Mouse (Mus musculus) heart, embryonic 11.5 days (tissue): Measurements from ENCODE around the gene Samd1. TPM values are rescaled to one million over a fixed set of nuclear protein-coding genes. Genes with fewer than 3 reads are reported as not detected.

ENCODE experiments used
- ATAC-seq: fragments of 200-750 bp; cut with Nextera tagmentation; replicated peaks from 2 replicates; pipeline ENCODE4 v1.8.0; 2017; ENCODE audit warnings: moderate library complexity; ENCODE audit not compliant: insufficient number of reproducible peaks, low FRiP score, low TSS enrichment
- H3K27ac ChIP-seq: fragments of 300-500 bp; sonication (generic); 2 replicates; pipeline ENCODE4 v1.5.1; 2014; ENCODE audit warnings: mild to moderate bottlenecking, low read depth, low read length
- H3K27me3 ChIP-seq: fragments of 300-500 bp; sonication (generic); 2 replicates; pipeline ENCODE4 v1.6.1; 2014; ENCODE audit warnings: mild to moderate bottlenecking, low read length, mixed read lengths; ENCODE audit not compliant: control insufficient read depth, insufficient read depth
- H3K36me3 ChIP-seq: fragments of 300-500 bp; sonication (generic); 2 replicates; pipeline ENCODE4 v1.6.1; 2014; ENCODE audit warnings: mild to moderate bottlenecking, low read length, moderate library complexity, mixed read lengths; ENCODE audit not compliant: control insufficient read depth, insufficient read depth
- H3K4me1 ChIP-seq: fragments of 300-500 bp; sonication (generic); 2 replicates; pipeline ENCODE4 v1.6.1; 2014; ENCODE audit warnings: low read length; ENCODE audit not compliant: control insufficient read depth, insufficient read depth
- H3K4me2 ChIP-seq: fragments of 300-500 bp; sonication (generic); 2 replicates; pipeline ENCODE4 v1.6.1; 2014; ENCODE audit warnings: mild to moderate bottlenecking, moderate library complexity
- H3K4me3 ChIP-seq: fragments of 300-500 bp; sonication (generic); 2 replicates; pipeline ENCODE4 v1.5.1; 2014; ENCODE audit warnings: low read depth, low read length
- H3K9ac ChIP-seq: fragments of 300-500 bp; sonication (generic); 2 replicates; pipeline ENCODE4 v1.6.1; 2014; ENCODE audit warnings: mild to moderate bottlenecking, low read depth, low read length, moderate library complexity
- H3K9me3 ChIP-seq: fragments of 300-500 bp; sonication (generic); replicated peaks from 2 replicates; pipeline ENCODE4 v1.6.1; 2016; ENCODE audit warnings: low read length; ENCODE audit not compliant: control insufficient read depth
- whole genome bisulfite sequencing: fragments of 180-500 bp; shearing (Covaris S2); extraction: QIAGEN DNeasy Blood & Tissue Kit; methylation state at CpG from one replicate; pipeline ENCODE4 v1.1.7; 2014; ENCODE audit not compliant: insufficient replicate concordance; 5-methylcytosine and 5-hydroxymethylcytosine counted together
- polyA plus RNA-seq: library from polyadenylated mRNA; unstranded; fragments of >200 nt; fragmentation: Nextera tagmentation; extraction: Ambion mirVana; gene quantifications from 2 replicates; pipeline ENCODE4 v1.2.1, GENCODE M21; 2014

Samd1 gene
- polyA plus RNA-seq, 1 experiment from 2014 or later = 10.1 TPM

- H3K9me3 ChIP-seq = no peaks in the 10 kb centered on the region
- no peak for ATAC-seq
- 73% methylated on average over 6 of the region's 6 CpGs for WGBS
- H3K4me2 ChIP-seq = peak overlapping the region; percentile 78
- H3K4me3 ChIP-seq = peak overlapping the region; percentile 98
- H3K36me3 ChIP-seq = peaks cover 16% of the 10 kb centered on the region
- no peaks in the 10 kb centered on the region for H3K27me3 ChIP-seq
- H3K4me1 ChIP-seq = peaks cover 18% of the 10 kb centered on the region
- H3K27ac ChIP-seq = no peak overlapping the region; the same call in 1 of the 2 replicates
- H3K9ac ChIP-seq = peak overlapping the region; percentile 75
Observed at GRCm38 (mm10) chr8:83971661-83972060, 25.8 kb upstream of the Samd1 start.

- peak; percentile 99 for ATAC-seq
- Histone ChIP-seq H3K4me2 (peak within 1 kb of the TSS; percentile 90), H3K27ac (peak within 1 kb of the TSS; percentile 68), H3K27me3 (no peaks in the 10 kb centered on the region), H3K9ac (peak within 1 kb of the TSS; percentile 88), H3K9me3 (no peaks in the 10 kb centered on the region), H3K36me3 (peaks cover 16% of the 10 kb centered on the region), H3K4me3 (peak within 1 kb of the TSS; percentile 98), H3K4me1 (peaks cover 26% of the 10 kb centered on the region)
- under 1% methylated on average over 86 of the region's 94 CpGs for whole genome bisulfite sequencing
Observed at GRCm38 (mm10) chr8:83972150-83973120, 25.0 kb upstream of the Samd1 start, which contains the start of gene Prkaca. Gene Prkaca, plus strand, starts transcription at chr8:83972993.

DNA sequence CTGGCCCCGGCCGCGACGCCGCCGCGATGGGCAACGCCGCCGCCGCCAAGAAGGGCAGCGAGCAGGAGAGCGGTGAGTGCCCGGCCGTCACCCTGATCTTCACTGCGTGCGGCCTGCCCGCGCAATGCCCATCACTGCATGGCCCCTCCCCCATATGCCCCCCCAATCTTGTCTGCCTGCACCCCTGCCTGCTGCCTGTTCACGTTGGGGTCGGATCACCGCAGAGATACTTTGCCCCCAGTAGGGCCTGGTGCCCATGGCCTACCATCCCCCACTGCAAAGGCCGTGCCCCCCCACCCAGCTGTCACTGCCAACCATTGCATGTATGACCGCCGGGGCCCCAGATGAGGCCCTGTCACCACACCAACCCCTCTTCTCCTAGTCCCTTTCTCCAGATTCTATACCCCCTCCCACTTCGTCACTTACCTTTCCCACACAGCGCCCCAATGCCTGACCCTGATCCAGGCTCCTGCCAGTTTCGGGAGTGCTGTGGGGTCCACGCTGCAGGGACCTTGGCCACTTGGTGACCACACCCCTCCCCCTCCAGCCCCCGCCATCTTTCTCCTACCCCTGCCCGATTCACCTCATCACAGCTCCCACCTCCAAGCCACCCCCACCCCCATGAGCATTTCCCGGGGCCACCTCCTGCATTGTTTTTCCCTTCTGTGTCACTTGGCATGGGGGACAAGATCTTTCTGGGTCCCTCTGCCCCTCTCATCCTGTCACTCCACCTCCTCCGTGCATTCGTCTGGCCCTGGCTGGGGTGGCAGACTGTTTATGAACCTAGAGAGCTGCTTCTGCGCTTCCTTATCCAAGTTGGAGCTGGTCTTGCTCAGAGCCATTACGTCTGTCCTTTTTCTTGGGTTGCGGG is 24.1 kb upstream of the Samd1 start:
- WGBS = 4% methylated on average over 29 of the region's 37 CpGs
- Histone ChIP-seq H3K4me3 (peak overlapping the region; percentile 98), H3K4me2 (peak overlapping the region; percentile 90), H3K4me1 (peaks cover 34% of the 10 kb centered on the region), H3K9me3 (no peaks in the 10 kb centered on the region), H3K36me3 (peaks cover 12% of the 10 kb centered on the region), H3K27ac (peak overlapping the region; percentile 68), H3K27me3 (no peaks in the 10 kb centered on the region), H3K9ac (peak overlapping the region; percentile 88)
- ATAC-seq = peak; percentile 18; the same call in 1 of the 2 replicates

DNA sequence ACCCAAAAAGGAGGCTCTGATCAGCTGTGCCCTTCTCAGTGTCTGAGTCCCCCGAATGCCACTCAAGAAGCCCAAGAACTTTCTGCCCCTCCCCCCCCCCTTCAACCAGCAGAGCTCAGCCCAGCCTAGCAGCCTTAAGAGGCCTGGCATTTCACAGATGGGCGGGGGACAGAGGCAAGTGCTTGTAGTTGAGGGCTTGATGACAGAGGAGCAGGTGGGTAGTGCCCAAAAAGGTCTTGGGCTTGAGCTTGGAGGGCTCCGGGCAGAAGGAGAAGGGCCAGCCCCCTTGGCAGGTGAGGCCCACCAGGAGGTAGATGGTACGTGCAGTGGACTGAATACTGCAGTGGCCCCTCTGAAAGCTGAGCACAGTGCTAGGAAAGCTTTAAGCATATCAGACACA is 23.0 kb upstream of the Samd1 start:
- H3K9me3 ChIP-seq = no peaks in the 10 kb centered on the region
- H3K4me3 ChIP-seq = no peak overlapping the region; the same call in 1 of the 2 replicates
- 65% methylated on average over 4 of the region's 4 CpGs for WGBS
- H3K4me2 ChIP-seq = peak overlapping the region; percentile 90
- H3K36me3 ChIP-seq = peaks cover 6% of the 10 kb centered on the region
- 0 out of 2 replicates have a peak overlapping the region, but pooled peaks have one; percentile 16 for H3K9ac ChIP-seq
- ATAC-seq = no peak
- no peak overlapping the region for H3K27ac ChIP-seq
- H3K4me1 ChIP-seq = peaks cover 44% of the 10 kb centered on the region
- no peaks in the 10 kb centered on the region for H3K27me3 ChIP-seq

DNA sequence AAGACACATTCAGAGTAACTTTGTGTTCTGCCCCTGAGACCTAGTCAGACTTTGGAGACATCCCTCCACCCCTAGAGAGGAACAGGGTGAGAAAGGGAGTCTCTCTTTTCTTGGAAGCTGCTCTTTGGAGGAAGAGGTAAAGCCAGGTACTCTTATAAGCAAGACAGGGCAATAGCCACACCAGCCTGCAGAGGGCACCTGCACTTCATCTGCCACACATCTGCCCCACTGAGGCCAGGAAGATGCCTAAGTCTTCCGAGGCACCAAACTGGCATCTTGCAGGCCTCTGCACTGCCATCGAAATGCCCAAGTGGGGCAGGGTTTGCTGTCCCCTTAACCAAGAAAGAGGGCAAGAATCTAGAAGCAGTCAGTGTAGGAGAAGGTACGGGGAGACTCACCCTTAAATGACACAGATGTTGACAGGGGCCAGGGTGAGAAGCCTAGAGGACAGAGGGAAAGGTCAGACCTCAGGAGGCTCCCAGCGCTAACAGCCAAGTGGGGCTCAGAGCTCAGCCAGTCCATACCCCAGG is 21.3 kb upstream of the Samd1 start:
- no peak overlapping the region for H3K4me3 ChIP-seq
- 82% methylated on average over 4 of the region's 4 CpGs for WGBS
- ATAC-seq = no peak
- no peak overlapping the region for H3K9ac ChIP-seq
- no peaks in the 10 kb centered on the region for H3K9me3 ChIP-seq
- H3K36me3 ChIP-seq = peaks cover 6% of the 10 kb centered on the region
- H3K27me3 ChIP-seq = no peaks in the 10 kb centered on the region
- peaks cover 57% of the 10 kb centered on the region for H3K4me1 ChIP-seq
- no peak overlapping the region for H3K4me2 ChIP-seq
- H3K27ac ChIP-seq = no peak overlapping the region

DNA sequence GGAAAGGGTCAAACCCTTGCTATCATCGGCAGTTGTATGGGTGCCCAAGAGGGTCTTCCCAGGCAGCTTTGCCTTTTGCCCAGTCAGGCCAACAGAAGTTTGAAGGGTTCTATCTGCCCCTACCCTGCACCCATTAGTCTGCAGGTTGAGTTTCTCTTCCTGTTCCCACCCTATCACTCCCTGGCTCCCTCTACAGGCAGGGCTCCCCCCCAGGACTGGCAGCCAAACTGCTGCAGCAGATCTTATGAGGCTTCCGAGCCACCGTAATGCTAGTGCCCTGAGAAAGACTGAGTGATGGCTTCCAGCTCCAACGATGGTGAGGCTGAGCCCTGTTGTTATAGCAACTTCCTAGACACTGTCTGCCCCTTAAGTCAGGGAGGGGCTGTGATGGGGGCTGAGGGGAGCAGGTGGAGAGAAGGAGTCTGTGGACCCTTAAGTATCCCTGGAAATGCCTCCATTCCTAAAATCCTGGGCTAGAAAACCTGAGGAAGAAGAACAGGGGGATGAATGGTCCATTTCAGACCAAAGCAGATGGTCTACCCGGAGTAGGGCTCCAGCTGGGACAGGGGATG is 20.6 kb upstream of the Samd1 start:
- no peak for ATAC-seq
- 85% methylated on average over 5 of the region's 5 CpGs for WGBS
- peaks cover 55% of the 10 kb centered on the region for H3K4me1 ChIP-seq
- no peaks in the 10 kb centered on the region for H3K9me3 ChIP-seq
- H3K27me3 ChIP-seq = no peaks in the 10 kb centered on the region
- H3K27ac ChIP-seq = no peak overlapping the region; the same call in 1 of the 2 replicates
- no peak overlapping the region for H3K4me3 ChIP-seq
- H3K36me3 ChIP-seq = peaks cover 12% of the 10 kb centered on the region
- no peak overlapping the region for H3K4me2 ChIP-seq
- H3K9ac ChIP-seq = no peak overlapping the region

- Histone ChIP-seq H3K4me1 (peaks cover 53% of the 10 kb centered on the region), H3K27me3 (no peaks in the 10 kb centered on the region), H3K27ac (no peak overlapping the region), H3K4me3 (no peak overlapping the region), H3K36me3 (peaks cover 16% of the 10 kb centered on the region), H3K9ac (no peak overlapping the region), H3K9me3 (no peaks in the 10 kb centered on the region), H3K4me2 (no peak overlapping the region)
- 44% methylated on average over 6 of the region's 6 CpGs for WGBS
- no peak for ATAC-seq
Observed at GRCm38 (mm10) chr8:83977646-83978045, 19.8 kb upstream of the Samd1 start.

GRCm38 (mm10) chr8:83978200-83978599 is 19.3 kb upstream of the Samd1 start:
- Histone ChIP-seq H3K36me3 (peaks cover 20% of the 10 kb centered on the region), H3K27me3 (no peaks in the 10 kb centered on the region), H3K9ac (no peak overlapping the region), H3K4me3 (no peak overlapping the region), H3K4me2 (no peak overlapping the region), H3K9me3 (no peaks in the 10 kb centered on the region), H3K27ac (no peak overlapping the region), H3K4me1 (peaks cover 53% of the 10 kb centered on the region)
- 61% methylated on average over 9 of the region's 9 CpGs for WGBS
- no peak for ATAC-seq
